In genomic region chr12:51830077-51830402, GRCm38 (mm10) we compare ENCODE assay signal across 8 mouse cellular contexts. TPM values are rescaled to one million over a fixed set of nuclear protein-coding genes. Genes with fewer than 3 reads are reported as not detected.
A peak's percentile ranks its signal among the peaks of the same experiment; 100 is the strongest.
DNase-seq lines count a peak whose midpoint lies in the region; ATAC-seq and TF ChIP-seq lines count a peak whose summit lies in the region.

No protein-coding gene starts in this region.

- peak overlapping the region; percentile 94 for H3K27ac ChIP-seq in left cerebral cortex, adult 2 months
- H3K27ac ChIP-seq in hindbrain, embryonic 10.5 days = peak overlapping the region; percentile 99

- peak; percentile 24 for ATAC-seq in common myeloid progenitor, adult 5-6 weeks (replicated peaks; ENCODE audit: low read depth, poor library complexity, severe bottlenecking)
- peak; percentile 53; the same call in 1 of the 2 replicates for ATAC-seq in megakaryocyte, adult 5-6 weeks (ENCODE audit: poor library complexity, severe bottlenecking)

- no peaks in the 10 kb centered on the region for H3K9me3 ChIP-seq in hindbrain, embryonic 10.5 days

- under 1% methylated on average over 12 of the region's 12 CpGs for WGBS in hindbrain, embryonic 10.5 days

- peaks cover 31% of the 10 kb centered on the region for H3K4me1 ChIP-seq in hindbrain, embryonic 10.5 days (replicated peaks)

- peaks cover 13% of the 10 kb centered on the region for H3K27me3 ChIP-seq in hindbrain, embryonic 10.5 days (ENCODE audit: insufficient read depth, poor library complexity, severe bottlenecking)

- H3K36me3 ChIP-seq in hindbrain, embryonic 10.5 days = peaks cover 18% of the 10 kb centered on the region

- intact Hi-C loops in left cerebral cortex, adult 2 months (cut with DNase I) = no loop called here

- DNase-seq in left cerebral cortex, adult 2 months (ENCODE audit: extremely low spot score in 1 of 2, low spot score in 2 of 2) = no peak
- no peak for DNase-seq in left cerebral cortex, adult 18-20 months (ENCODE audit: low spot score in 2 of 2)
- no peak for DNase-seq in hindbrain, embryonic 10.5 days (ENCODE audit: low spot score)
- no peak for DNase-seq in c-Kit-positive CD71-positive TER-119-positive erythroid progenitor cells, embryonic 14.5 days (ENCODE audit: low spot score)
- DNase-seq in cerebellum, postnatal 4 days (ENCODE audit: low spot score in 2 of 2) = no peak
- DNase-seq in cerebellum, postnatal 10 days = no peak

- H3K4me3 ChIP-seq in left cerebral cortex, adult 2 months = peak overlapping the region; percentile 89
- peak overlapping the region; percentile 92 for H3K4me3 ChIP-seq in hindbrain, embryonic 10.5 days

- no peak for TF ChIP-seq CTCF in left cerebral cortex, adult 2 months (IDR thresholded peaks at IDR 0.05)

RNA-seq across cellular contexts. Expression of gene Hectd1, which starts 0.7 kb away (rescaled TPM):
- total RNA-seq in left cerebral cortex, adult 2 months (2021) = 10 to 100 TPM; 81.2 to 88.4 TPM
- total RNA-seq in left cerebral cortex, adult 18-20 months (2021) = 10 to 100 TPM; 79.9 to 82.6 TPM
- total RNA-seq in common myeloid progenitor, adult 5-6 weeks (2017) = 130 and 143 TPM in 2 replicates
- 28.1 and 31.1 TPM in 2 replicates for polyA plus RNA-seq in hindbrain, embryonic 10.5 days (2016; fragmentation: Nextera tagmentation; extraction: Ambion mirVana)
- 47.5 and 49.2 TPM in 2 replicates for total RNA-seq in megakaryocyte, adult 5-6 weeks (2015)
- 89.7 and 96.1 TPM in 2 replicates for total RNA-seq in megakaryocyte, adult 5-6 weeks (2017)
